Mouse (Mus musculus): ENCODE measurements around the gene Fam104a.

GRCm38 (mm10) chr11:113711061-113711460, 27.1 kb upstream of the Fam104a start:
- TF ChIP-seq CTCF (IDR thresholded peaks at IDR 0.05; ENCODE audit: control insufficient read depth, insufficient read depth, insufficient replicate concordance, low read depth, low read length): no peak
- TF ChIP-seq POLR2A (IDR thresholded peaks at IDR 0.05; ENCODE audit: control insufficient read depth, low read depth, low read length): no peak

Data from testis, adult 2 months (tissue).